Mouse (Mus musculus): Measurements from ENCODE around the gene Wdr46.

DNA sequence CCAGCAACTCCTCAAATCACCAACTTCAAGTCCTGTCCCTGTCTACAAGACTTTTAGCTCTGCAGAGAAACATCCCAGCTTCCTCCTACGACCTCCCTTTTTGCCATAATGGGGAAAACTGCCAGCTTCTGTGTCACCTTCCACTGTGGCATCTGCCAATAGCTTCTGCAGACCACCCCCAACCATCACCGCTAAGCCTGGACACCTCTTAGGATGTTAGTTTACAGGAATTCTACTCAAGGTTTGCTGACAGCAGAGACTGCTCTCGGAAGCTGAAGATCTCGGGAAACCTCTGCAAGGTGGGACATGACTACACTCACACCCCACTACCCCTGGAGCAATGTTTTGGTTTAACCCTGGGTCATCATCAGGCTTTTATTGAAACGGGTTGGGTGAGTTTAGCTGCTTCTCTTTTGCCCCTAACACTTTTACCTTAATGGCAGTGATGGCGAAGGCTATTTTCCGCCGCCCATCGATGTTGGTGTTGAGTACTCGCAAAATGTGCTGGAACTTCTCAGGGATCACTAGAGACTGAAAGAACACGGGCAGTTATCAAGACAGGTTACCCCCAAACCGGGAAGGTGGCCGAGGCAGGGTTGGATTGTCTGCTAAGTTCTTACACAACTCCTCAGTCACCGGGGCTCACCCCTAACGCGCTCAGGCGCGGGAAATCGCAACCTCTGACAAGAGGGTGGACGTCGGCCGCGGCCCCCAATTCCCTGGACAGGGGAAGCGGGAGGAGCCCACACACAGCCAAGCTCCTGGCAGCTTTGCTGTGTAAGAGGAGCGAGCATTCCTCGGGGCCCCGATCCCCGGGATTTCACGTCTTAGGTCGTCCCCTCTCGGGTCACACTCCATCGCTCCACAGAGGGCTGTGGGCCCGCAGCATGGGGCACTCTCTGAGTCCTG is 14.4 kb downstream of the Wdr46 start:
- TF ChIP-seq CTCF (IDR thresholded peaks at IDR 0.05): no peak
- 0 out of 2 replicates have a peak, but pooled peaks have one; percentile 13 for TF ChIP-seq EP300 (IDR thresholded peaks at IDR 0.05)

Data from lung, postnatal 0 days (tissue).